Mouse (Mus musculus) spleen, postnatal 14 days (tissue): ENCODE measurements around the gene Otop2.
A peak's percentile ranks its signal among the peaks of the same experiment; 100 is the strongest.

Experiments
- DNase-seq, 2 experiments: peaks; one replicate each; pipeline ENCODE4 v3.0.0; 2021 to 2022; ENCODE audit warnings: low spot score in 2 of 2

Gene Otop2

DNA sequence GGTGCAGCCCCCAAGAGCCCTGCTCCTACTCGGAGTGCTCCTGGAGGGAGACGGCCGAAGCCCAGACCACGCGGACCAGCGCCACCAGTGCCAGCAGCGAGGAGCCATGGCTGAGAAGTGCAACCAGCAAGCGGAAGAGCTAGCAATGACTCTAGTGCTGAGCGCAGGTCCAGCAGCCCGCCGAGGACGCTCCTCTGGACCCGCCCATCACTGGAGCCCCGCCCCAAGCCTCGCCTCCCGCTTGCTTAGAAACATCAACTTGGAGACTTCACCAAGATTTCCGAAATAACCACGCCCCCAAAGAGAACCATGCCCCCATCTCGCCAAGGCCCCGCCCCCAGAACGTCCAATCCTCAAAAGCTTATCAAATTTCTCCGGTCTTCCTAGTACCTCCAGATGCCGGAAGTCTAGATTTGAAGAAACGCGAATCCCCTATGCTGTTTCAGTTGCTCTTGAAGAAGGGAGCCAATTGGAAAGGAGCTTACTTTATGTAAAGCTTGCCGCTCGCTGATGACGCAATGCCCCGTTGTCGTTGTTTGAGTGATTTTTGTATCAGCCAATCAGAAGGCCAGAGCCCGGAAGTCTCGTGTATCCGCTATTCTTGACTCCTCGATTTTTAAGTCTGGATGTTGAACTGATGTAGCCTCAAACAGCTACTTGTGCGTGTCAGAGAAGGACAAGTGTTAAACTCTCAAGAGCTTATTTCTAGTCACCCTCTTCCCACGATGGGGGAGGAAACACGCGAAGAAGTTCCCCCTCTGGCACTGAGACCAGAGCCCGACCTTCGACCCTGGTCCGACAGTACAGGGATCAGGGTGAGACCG lies 30.0 kb upstream of the Otop2 start, which contains the start of gene Fdxr:
Gene Fdxr (minus strand): TSS at position 271 of the 824 bp plus-strand sequence.
- DNase-seq = peak; percentile 94

DNA sequence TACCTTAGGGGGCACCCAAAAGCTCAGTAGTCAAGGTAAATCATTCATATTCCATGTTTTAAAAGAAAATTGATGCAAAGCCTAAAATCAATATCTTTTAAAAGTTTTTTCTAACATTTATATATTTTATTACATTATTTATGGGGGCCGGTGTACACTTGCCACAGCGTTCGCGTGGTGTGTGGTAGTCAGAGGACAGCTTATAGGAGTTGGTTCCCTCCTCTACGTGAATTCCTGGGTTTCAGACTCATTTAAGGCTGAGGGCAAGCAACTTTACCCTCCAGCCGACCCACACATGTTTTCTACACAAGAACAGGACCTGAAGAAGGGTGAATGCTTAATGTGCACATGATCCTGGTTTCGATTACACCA lies 29.4 kb upstream of the Otop2 start:
- DNase-seq = no peak

DNA sequence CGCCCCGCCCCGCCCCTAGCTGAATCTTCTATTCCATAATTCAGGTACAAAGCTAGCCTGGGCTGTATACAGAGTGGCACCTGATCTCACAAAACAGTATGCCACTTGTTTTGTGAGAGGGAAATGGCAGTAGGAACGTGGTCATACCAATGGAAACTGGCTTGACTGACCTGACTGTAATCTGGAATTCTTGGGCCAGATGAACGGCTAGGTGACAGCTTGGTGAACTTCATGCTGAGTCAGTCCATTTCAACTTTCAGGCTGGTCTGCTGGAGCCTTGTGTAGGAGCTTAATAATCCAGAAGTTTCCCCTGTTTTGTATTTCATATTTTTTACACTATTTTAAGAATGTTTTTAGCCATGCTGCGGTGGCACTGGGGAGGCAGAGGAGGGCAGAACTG lies 28.8 kb upstream of the Otop2 start:
- DNase-seq = no peak

DNA sequence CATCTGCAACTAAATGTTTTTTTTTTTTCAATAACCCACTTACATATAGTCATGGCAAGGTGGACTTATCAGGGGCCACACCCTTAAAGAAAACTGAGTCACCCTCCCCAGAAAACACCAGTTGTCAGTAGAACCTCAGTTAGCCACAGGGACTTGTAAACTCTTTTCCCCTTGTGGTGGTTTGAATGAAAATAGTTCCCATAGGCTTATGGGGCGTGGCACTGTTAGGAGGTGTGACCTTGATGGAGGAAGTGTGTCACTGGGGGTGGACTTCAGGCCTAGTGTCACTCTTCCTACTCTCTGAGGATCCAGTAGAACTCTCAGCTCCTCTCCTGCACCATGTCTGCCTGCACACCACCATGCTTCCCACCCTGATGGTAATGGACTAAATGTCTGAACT lies 27.2 kb upstream of the Otop2 start:
- no peak for DNase-seq

DNA sequence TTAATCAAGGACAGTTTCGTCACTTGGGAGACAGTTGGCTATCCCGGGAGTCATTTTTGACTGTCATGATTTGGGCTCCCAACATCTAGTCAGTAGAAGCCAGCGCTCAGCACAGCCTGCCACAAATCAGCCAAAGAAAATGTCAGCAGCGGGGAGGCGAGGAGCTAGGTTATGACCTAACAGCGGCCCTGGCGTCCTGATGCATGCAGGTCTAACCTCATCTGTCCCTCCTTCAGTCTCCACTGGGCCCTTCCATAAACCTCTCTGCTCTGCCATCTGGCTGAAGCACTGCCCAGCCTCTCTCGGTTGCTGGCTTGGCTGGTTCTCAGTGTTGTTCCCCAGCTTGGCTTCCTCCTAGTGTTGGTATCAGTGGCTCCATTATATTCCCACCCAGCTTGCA lies 24.7 kb upstream of the Otop2 start:
- DNase-seq = no peak

DNA sequence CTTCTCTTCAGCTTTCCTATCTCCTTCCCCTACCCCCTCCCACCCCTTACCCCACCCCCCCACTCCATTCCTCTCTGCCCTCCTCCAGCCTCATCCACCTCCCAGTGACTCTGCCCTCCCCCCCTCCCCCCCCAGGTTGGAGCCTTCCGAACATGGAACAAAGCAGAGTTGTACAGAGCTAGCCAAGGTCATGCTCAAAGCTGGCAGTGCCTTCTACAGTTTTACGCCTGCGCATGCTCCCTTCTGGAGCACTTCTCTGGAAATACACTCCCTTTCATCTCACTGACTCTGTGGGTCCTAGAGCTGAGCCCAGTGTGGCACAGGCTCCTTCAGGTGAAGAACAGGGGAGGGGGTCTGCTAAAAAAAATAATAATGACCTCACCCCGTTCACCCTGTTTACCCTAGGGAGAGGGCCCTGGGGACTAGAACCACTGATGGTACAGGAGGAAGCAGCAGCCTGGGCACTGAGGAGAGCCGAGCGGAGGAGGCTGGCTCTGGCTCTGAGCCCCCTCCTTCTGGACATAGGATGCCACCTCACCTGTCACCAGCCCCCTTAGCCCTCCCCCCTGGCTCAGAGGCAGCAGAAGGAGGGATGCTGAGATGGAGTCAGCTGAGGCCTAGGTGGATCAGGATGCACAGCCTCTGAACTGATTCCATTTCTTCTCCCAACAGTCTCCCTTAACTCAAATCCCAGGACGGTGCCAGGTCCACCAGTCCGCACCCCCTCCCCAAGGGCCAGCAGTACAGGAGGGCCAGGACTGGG lies 24.1 kb upstream of the Otop2 start:
- no peak for DNase-seq

DNA sequence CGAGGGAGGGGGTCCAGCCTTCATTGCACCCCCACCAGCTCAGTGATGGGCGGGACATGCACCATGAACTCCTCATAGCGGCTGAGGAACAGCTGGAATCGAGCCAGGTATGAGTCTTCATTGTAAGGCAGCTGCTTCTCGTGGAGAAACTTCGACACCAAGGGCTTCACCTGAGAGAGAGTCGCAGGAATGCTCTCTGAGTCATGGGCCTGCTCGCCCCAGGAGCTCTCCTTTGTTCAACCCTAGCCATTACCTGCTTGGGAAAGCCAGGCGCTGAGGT lies 23.5 kb upstream of the Otop2 start:
- DNase-seq = no peak

DNA sequence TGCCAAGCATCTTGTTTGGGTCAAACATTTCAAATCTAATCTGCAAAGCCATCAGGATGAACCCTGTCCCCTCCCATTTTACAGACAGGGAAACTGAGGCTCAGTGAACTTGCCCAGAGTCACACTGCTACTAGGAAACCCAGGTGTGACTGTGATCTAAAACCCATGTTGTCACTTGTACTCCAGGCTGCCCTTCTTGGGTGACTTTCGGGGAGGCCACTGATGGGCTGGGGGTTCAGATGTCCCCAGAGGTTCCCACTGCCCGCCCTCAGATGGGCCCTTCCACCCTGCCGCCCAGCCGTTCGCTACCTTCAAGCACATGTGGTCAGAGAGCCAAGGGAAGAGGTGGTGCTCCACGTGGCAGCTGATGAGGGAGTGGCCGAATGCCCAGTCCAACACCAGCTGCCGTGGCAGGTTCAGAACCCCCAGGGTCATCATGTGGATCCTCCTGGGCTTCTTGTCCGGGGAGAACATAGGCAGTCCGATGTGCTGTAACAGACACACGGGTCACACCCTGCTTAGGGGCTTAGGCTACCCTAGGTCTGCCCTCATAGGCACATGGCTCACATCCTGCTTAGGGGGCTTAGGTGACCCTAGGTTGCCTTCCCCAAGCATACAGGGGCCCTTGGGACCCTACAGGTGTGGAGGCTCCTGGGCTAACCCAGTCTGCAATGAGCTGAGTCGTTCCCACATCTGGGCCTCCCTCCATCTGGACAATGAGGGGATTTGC lies 22.9 kb upstream of the Otop2 start:
- no peak for DNase-seq

DNA sequence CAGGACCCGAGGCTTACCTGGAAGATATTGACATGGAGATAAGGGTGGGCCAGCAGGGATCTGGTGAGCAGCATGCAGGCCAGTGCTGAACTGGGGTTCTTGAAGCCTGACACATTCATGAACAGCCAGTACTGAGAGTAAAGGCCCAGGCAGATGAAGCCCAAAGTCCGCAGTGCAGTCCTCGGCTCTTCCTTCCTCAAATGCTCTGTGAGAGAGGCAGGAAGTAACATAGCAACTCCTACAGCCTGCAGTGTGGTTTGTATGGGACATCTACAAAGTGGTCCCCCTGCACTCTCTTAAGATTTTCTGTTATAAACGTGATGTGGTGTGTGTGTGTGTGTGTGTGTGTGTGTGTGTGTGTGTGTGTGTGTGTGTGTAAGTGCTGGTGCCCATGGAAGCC lies 21.7 kb upstream of the Otop2 start:
- no peak for DNase-seq

DNA sequence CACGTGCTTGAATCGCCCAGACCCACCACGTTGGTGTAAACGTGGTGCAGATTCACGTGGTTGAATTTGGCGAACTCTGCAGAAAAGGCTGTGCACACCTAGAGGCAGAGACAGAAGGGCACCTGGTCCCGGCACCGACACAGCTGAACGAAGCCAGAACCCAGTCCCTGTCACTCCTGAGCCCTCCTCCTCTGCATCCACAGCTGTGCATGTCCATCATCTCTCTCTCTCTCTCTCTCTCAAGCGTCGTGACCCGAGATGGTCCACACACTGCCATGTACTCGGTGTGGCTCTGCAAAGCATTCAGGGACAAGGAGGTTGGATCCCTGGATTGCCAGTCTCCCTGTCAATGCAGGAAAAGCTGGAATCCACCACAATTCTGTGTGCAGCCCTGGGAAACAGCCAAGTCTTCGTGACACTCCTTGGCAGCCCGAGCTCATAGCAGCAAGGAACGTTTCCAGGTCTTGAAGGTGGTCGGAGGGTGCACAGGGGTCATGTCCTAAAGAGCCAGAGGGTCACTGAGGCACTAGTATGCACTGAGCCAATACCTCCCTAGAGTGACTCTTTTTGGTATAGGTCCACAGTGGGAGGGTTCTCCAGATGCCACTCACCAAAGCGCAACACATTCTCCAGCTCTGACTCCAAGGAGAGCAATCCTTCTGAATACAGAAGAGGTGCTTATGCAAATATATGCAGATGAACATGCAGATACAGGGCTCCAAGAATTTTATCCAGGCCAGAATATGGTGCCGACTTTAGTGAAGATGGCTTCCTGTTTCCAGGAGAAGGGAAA lies 20.6 kb upstream of the Otop2 start:
- no peak for DNase-seq

DNA sequence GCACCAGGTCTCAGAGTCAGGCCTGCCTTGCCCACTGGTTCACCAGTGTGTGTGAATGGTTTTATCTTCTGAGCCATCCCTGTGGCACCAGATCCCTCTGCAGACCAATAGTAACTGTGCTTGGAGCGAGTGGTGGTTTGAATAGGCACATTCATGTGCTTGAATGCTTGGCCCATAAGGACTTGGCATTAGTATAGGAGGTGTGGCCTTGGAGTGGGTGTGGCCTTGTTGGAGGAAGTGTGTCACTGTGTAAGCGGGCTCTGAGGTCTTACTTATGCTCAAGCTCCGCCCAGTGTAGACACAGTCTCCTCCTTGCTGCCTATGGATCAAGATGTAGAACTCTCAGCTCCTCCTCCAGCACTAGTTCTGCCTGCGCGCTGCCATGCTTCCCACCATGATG lies 19.6 kb upstream of the Otop2 start:
- DNase-seq = no peak

DNA sequence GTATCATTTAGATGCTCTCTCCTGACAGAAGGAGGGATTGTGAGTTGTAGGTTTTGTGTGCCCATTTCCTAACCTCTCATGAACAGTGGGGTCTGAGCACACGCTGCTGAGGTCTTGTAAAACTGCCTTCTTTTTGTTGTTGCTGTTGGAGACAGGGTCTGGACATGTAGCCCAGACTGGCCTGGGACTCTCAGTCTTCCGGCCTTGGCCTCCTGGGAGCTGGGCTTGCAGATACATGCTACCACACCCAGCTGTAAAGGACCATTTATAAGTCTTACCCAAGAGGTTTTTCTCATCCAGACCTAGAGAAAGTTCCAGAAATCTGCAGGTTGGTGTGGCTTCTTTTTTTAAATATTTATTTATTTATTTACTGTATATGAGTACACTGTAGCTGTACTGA lies 18.7 kb upstream of the Otop2 start:
- DNase-seq = no peak

DNA sequence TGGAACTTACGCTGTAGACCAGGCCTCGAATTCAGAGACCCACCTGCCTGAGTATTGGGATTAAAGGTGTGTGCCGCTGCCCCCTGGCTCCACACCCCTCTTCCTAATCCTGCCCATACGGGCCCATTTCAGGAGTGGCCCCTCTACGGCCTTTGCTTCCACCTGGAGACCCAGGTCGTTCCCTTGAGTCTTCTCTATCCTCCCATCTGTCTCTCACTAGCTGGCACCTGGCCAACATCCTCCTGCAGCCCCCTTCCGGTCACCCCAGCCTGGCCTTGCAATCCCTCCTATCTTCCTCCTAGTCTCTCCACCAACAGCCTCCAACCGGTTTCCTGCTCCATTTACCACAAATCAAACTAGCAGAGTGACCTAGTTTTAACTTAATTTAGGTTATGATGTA lies 17.1 kb upstream of the Otop2 start:
- no peak for DNase-seq

DNA sequence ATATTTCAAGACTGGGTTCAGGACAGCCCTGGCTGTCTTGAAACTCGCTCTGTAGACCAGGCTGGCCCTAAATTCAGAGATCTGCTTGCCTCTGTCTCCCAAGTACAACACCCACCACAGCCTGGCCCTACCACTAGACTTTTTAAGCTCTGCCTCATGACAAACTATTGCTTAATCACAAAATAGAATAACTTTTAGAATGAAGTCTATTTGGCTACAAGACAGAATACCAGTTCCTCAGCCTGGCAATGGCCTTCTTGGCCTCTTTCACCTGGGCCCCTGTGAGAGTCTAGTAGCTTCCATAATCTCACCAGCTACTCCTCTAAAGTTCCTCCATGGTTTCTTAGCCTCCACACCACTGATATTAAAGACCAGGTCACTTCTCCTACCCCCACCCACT lies 16.6 kb upstream of the Otop2 start:
- no peak for DNase-seq

DNA sequence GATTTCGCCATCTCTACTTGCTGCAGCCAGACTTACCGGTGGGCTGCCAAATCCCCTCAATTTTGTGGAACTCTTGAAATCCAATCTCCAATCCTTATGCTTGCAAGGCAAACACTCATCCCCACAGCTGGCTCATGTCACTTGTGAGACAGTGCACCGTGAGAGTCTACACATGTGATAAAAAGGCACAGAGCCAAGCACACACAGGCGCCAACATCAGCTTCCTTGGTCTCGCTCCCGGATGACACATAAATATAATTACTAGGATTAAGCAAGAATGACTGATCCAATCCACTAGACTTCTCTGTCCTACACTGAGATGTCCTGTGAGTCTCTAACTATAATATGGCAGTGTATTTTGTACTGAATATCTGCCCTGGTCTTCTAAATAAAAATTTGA lies 16.0 kb upstream of the Otop2 start:
- no peak for DNase-seq

DNA sequence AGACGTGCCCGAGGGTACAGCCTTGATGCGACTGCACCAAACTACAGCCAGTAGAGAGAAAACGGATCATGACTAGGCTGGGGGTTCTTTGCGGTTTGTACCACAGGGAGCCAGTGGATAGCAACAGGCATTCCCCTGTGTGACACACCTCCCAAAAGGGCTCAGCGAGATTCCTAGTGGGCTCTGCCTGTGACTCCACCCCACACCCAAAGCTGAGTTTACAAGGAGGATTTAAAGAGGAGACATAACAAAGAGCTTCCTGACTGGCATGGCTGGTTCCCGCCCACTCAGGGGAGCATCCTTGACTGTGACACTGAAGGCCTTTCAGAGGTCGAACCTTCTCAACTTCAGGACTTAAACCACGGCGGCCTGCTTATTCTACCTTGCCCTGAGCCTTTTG lies 15.5 kb upstream of the Otop2 start:
- no peak for DNase-seq

DNA sequence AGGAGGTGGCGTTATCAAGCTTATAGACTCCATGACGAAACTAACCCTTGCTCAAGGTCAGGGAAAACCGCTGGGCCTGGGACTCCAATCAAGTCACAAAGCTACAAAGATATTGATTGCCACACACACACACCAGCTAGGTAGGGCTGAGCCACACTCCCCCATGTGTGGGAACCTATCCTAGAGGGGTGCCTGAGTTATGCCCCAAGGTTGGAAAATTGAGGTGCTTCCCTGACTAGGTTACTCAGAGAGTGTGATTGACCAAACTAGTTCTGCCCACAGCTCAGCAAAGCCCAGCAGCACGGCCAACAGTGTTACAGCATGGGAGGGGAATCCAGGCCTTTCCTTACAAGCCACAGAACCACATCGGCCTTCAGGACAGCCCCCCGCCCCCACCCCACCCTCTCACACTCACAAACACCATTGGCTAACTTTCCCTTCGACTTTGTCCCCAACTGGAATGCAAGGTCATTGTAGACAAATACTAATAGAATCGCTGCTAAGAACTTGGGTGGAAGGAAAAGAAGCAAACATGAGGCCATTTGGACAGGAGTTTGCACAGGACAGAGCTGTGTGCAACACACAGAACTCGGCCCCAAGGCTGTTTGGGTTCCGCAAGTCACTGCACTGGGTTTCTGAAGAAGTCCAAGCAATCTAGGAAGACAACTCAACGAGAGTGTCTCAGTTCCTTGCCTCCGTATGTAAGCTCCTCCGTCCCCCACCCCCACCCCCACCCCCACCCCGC lies 14.2 kb upstream of the Otop2 start:
- no peak for DNase-seq

DNA sequence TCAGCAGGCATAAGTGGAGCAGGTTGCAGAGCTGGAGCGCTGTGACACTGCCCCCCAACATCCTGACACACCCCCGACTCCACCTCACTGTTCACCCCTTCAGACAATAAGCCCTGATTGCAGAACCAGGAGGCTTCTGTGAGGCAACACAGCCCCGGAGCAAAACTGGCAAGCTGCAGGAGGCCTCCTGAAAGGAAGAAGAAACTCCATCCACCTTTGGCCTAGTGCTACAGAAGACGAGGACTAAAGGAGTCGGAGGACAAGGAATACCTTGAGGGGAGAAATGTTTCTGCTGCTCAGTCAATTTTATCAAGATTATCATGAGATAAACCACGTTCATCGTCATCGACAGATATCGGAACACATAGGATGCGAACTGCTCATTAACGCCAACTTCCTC lies 11.0 kb upstream of the Otop2 start:
- no peak for DNase-seq

DNA sequence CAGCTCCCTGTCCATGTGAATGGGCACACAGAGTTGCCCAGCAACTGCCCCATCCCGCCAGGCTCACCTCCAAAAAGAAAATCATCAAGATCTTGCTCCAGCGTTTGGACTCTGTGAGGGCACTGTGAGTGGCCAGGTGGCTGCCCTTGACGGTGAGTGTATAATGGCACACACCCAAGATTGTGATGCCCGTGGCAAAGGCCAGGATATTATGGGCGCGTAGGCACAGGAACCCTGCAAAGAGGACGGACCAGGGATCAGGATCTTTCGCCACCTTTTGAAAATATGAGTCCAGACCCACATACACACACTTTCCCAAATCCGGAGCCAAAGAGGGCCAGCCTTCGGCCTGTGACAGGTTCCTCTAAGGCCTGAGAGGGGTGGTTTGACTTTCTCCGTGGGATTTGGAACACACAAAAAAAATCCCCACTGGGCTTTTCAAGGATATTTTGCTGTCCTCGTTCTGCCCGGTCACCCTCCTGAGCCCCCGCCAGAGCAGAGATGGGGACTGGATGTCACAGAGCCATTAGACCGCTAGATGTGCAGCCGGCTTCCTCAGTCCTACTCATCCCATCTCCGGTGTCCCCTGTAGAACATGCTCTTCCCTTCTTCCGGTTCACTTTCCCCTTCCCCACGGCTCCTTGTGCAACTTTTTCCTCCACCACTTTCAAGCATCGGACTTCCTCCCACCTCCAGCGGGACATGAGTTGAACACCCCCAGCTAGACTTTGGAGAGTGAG lies 10.3 kb upstream of the Otop2 start:
- DNase-seq = no peak

DNA sequence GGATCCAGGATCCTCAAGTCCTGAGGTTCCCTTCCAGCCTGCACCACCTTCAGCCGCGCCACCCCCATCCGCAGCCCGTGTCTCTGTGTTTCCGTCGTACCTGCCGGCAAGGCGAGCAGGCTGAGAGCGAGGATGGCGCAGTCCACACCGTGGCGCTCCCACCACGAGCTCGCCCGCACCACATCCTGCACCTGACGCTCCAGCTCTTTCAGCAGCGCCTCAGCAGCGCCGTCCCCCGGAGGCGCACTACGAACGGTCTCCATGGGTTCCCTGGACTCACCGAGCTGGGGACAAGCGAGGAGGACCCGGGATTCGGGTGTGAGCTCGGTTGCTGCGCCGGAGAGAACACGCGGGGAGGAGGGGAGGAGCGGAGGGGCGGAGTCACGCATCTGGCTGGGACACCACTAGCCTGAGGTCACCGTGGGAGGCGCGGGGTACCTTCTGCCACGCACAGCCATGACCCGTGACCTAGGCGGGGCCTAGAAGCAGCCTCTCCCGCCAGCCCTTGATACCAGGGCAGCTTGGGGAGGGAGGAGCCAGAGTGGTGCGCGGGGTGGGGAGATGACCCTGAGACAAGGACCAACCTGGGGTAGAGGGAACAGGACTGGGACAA lies 9.6 kb upstream of the Otop2 start, which contains the start of gene Fads6:
Gene Fads6 (minus strand): TSS at position 450 of the 613 bp plus-strand sequence.
- DNase-seq = no peak
